Mouse (Mus musculus) liver, embryonic 12.5 days (tissue): ENCODE data around the gene Hoxa13. TPM values are rescaled to one million over a fixed set of nuclear protein-coding genes. Genes with fewer than 3 reads are reported as not detected.

Source experiments
- ATAC-seq: fragments of 200-750 bp; cut with Nextera tagmentation; 2 replicates; pipeline ENCODE4 v1.8.0; 2017; ENCODE audit warnings: moderate number of reproducible peaks, mild to moderate bottlenecking, moderate library complexity
- H3K27ac ChIP-seq: fragments of 300-500 bp; sonication (generic); 2 replicates; pipeline ENCODE4 v1.5.1; 2016; ENCODE audit warnings: mild to moderate bottlenecking
- H3K27me3 ChIP-seq: fragments of 300-500 bp; sonication (generic); replicated peaks from 2 replicates; pipeline ENCODE4 v1.6.1; 2016; ENCODE audit warnings: mild to moderate bottlenecking, moderate library complexity
- H3K36me3 ChIP-seq: fragments of 300-500 bp; sonication (generic); 2 replicates; pipeline ENCODE4 v1.6.1; 2016; ENCODE audit warnings: mild to moderate bottlenecking, moderate library complexity
- H3K4me1 ChIP-seq: fragments of 300-500 bp; sonication (generic); 2 replicates; pipeline ENCODE4 v1.6.1; 2016
- H3K4me2 ChIP-seq: fragments of 300-500 bp; sonication (generic); 2 replicates; pipeline ENCODE4 v1.6.1; 2016; ENCODE audit warnings: mild to moderate bottlenecking, moderate library complexity
- H3K4me3 ChIP-seq: fragments of 300-500 bp; sonication (generic); 2 replicates; pipeline ENCODE4 v1.5.1; 2016; ENCODE audit warnings: mild to moderate bottlenecking, moderate library complexity
- H3K9ac ChIP-seq: fragments of 300-500 bp; sonication (generic); 2 replicates; pipeline ENCODE4 v1.6.1; 2016; ENCODE audit warnings: mild to moderate bottlenecking, moderate library complexity
- H3K9me3 ChIP-seq: fragments of 300-500 bp; sonication (generic); replicated peaks from 2 replicates; pipeline ENCODE4 v1.6.1; 2016; ENCODE audit warnings: mild to moderate bottlenecking, moderate library complexity
- WGBS: fragments of 180-500 bp; shearing (Covaris S2); methylation state at CpG from one replicate; pipeline ENCODE4 v1.1.7; 2016; ENCODE audit not compliant: insufficient replicate concordance; 5-methylcytosine and 5-hydroxymethylcytosine counted together
- polyA plus RNA-seq: library from polyadenylated mRNA; unstranded; fragments of >200 nt; fragmentation: Nextera tagmentation; extraction: Ambion mirVana; gene quantifications from 2 replicates; pipeline ENCODE4 v1.2.1, GENCODE M21; 2016

Hoxa13 gene
- polyA plus RNA-seq, 1 experiment from 2014 or later, result not detected

- Histone ChIP-seq H3K4me1 (no peaks in the 10 kb centered on the region), H3K4me2 (0 out of 2 replicates have a peak overlapping the region, but pooled peaks have one; percentile 18), H3K9me3 (no peaks in the 10 kb centered on the region)
These were observed 6.9 kb downstream of the Hoxa13 start for GRCm38 (mm10) chr6:52253511-52254500.

GRCm38 (mm10) chr6:52252775-52253376, 7.8 kb downstream of the Hoxa13 start:
- Histone ChIP-seq H3K27ac (no peak overlapping the region), H3K36me3 (no peaks in the 10 kb centered on the region), H3K4me2 (no peak overlapping the region), H3K27me3 (peaks cover 96% of the 10 kb centered on the region), H3K9ac (no peak overlapping the region), H3K4me1 (no peaks in the 10 kb centered on the region), H3K9me3 (no peaks in the 10 kb centered on the region), H3K4me3 (no peak overlapping the region)
- no peak for ATAC-seq
- 3% methylated on average over 35 of the region's 35 CpGs for WGBS

More at GRCm38 (mm10) chr6:52253511-52254500, 6.9 kb downstream of the Hoxa13 start:
- Histone ChIP-seq H3K4me3 (no peak overlapping the region), H3K9ac (no peak overlapping the region), H3K27me3 (peaks cover 96% of the 10 kb centered on the region), H3K36me3 (no peaks in the 10 kb centered on the region), H3K27ac (no peak overlapping the region)
- 2% methylated on average over 59 of the region's 59 CpGs for WGBS
- ATAC-seq, result no peak

- Histone ChIP-seq H3K9me3 (no peaks in the 10 kb centered on the region), H3K36me3 (no peaks in the 10 kb centered on the region), H3K27ac (no peak overlapping the region), H3K4me1 (no peaks in the 10 kb centered on the region), H3K27me3 (peaks cover 97% of the 10 kb centered on the region), H3K4me3 (no peak overlapping the region), H3K4me2 (no peak overlapping the region), H3K9ac (no peak overlapping the region)
- WGBS, result 2% methylated on average over 24 of the region's 24 CpGs
- ATAC-seq, result no peak
These were observed 8.5 kb downstream of the Hoxa13 start for GRCm38 (mm10) chr6:52252016-52252774.

- no peak for ATAC-seq
- Histone ChIP-seq H3K27ac (no peak overlapping the region), H3K9ac (no peak overlapping the region), H3K27me3 (peaks cover 98% of the 10 kb centered on the region), H3K4me2 (no peak overlapping the region), H3K4me1 (no peaks in the 10 kb centered on the region), H3K4me3 (no peak overlapping the region), H3K9me3 (no peaks in the 10 kb centered on the region), H3K36me3 (no peaks in the 10 kb centered on the region)
- 8% methylated on average over 7 of the region's 7 CpGs for WGBS
These were observed 9.4 kb downstream of the Hoxa13 start for GRCm38 (mm10) chr6:52251177-52251879.

- Histone ChIP-seq H3K4me2 (no peak overlapping the region), H3K27ac (no peak overlapping the region), H3K27me3 (peaks cover 98% of the 10 kb centered on the region), H3K36me3 (no peaks in the 10 kb centered on the region), H3K4me3 (no peak overlapping the region), H3K4me1 (peaks cover 6% of the 10 kb centered on the region; the same call in 1 of the 2 replicates), H3K9me3 (no peaks in the 10 kb centered on the region), H3K9ac (no peak overlapping the region)
- WGBS, result 2% methylated on average over 4 of the region's 4 CpGs
- no peak for ATAC-seq
These were observed 10.9 kb downstream of the Hoxa13 start for GRCm38 (mm10) chr6:52249826-52250225.

- H3K9ac ChIP-seq, result no peak overlapping the region
- WGBS, result 1% methylated on average over 16 of the region's 16 CpGs
- no peak overlapping the region for H3K4me2 ChIP-seq
These were observed 11.3 kb downstream of the Hoxa13 start for GRCm38 (mm10) chr6:52249415-52249738.

GRCm38 (mm10) chr6:52248638-52249414, 11.9 kb downstream of the Hoxa13 start:
- Histone ChIP-seq H3K4me1 (peaks cover 7% of the 10 kb centered on the region; the same call in 1 of the 2 replicates), H3K27ac (no peak overlapping the region), H3K9ac (no peak overlapping the region), H3K9me3 (no peaks in the 10 kb centered on the region), H3K4me2 (no peak overlapping the region), H3K36me3 (no peaks in the 10 kb centered on the region), H3K4me3 (no peak overlapping the region), H3K27me3 (peaks cover 98% of the 10 kb centered on the region)
- WGBS, result 2% methylated on average over 27 of the region's 27 CpGs
- ATAC-seq, result no peak

More at GRCm38 (mm10) chr6:52249415-52249738, 11.3 kb downstream of the Hoxa13 start:
- Histone ChIP-seq H3K27me3 (peaks cover 98% of the 10 kb centered on the region), H3K9me3 (no peaks in the 10 kb centered on the region), H3K36me3 (no peaks in the 10 kb centered on the region), H3K4me3 (no peak overlapping the region), H3K4me1 (peaks cover 7% of the 10 kb centered on the region; the same call in 1 of the 2 replicates), H3K27ac (no peak overlapping the region)
- ATAC-seq, result no peak

GRCm38 (mm10) chr6:52247766-52248637, 12.7 kb downstream of the Hoxa13 start:
- peaks cover 98% of the 10 kb centered on the region for H3K27me3 ChIP-seq
- no peaks in the 10 kb centered on the region for H3K9me3 ChIP-seq
- H3K4me3 ChIP-seq, result no peak overlapping the region
- H3K27ac ChIP-seq, result no peak overlapping the region
- no peaks in the 10 kb centered on the region for H3K36me3 ChIP-seq
- 4% methylated on average over 23 of the region's 23 CpGs for WGBS
- ATAC-seq, result no peak
- H3K9ac ChIP-seq, result no peak overlapping the region
- no peak overlapping the region for H3K4me2 ChIP-seq
- H3K4me1 ChIP-seq, result peaks cover 7% of the 10 kb centered on the region; the same call in 1 of the 2 replicates

- no peak overlapping the region for H3K27ac ChIP-seq
- no peaks in the 10 kb centered on the region for H3K36me3 ChIP-seq
- H3K4me2 ChIP-seq, result no peak overlapping the region
- H3K27me3 ChIP-seq, result peaks cover 98% of the 10 kb centered on the region
- H3K4me1 ChIP-seq, result peaks cover 7% of the 10 kb centered on the region; the same call in 1 of the 2 replicates
- WGBS, result 3% methylated on average over 3 of the region's 3 CpGs
- H3K9ac ChIP-seq, result no peak overlapping the region
- H3K9me3 ChIP-seq, result no peaks in the 10 kb centered on the region
- no peak overlapping the region for H3K4me3 ChIP-seq
- no peak for ATAC-seq
These were observed 13.8 kb downstream of the Hoxa13 start for GRCm38 (mm10) chr6:52246916-52247315.

GRCm38 (mm10) chr6:52246403-52246803, 14.3 kb downstream of the Hoxa13 start:
- no peak overlapping the region for H3K9ac ChIP-seq
- H3K4me1 ChIP-seq, result peaks cover 7% of the 10 kb centered on the region; the same call in 1 of the 2 replicates
- H3K4me2 ChIP-seq, result no peak overlapping the region
- ATAC-seq, result no peak
- no peaks in the 10 kb centered on the region for H3K9me3 ChIP-seq
- WGBS, result 1% methylated on average over 26 of the region's 26 CpGs
- H3K36me3 ChIP-seq, result no peaks in the 10 kb centered on the region
- H3K4me3 ChIP-seq, result no peak overlapping the region
- peaks cover 98% of the 10 kb centered on the region for H3K27me3 ChIP-seq
- H3K27ac ChIP-seq, result no peak overlapping the region
